Mouse (Mus musculus): ENCODE data around the gene Hormad1.

DNA sequence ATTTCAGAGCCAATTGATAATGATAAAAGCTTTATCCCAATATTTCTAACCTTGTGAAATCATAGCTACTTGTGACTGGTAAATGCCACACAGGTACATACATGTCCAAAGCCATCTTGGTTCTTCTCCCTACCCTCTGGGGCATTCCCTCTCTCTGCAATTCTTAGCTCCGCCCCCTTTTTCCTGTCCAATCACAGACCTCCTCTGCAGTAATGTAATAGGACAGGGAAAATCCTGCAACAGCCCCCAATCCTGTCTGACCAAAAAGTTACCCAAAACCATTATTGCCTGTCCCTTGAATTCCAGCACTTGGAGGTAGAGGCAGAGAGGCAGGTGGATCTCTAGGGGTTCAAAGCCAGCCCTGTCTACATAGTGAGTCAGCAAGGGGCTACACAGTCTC, 61.8 kb downstream of the Hormad1 start:
- no peak for TF ChIP-seq POLR2A (IDR thresholded peaks at IDR 0.05; ENCODE audit: low read depth, low read length)
- no peak for TF ChIP-seq CTCF (IDR thresholded peaks at IDR 0.05; ENCODE audit: borderline replicate concordance, insufficient read depth, low read length)
